Mouse (Mus musculus) C2C12 (cell line): ENCODE measurements at regions not wholly inside any gene's neighbourhood (a gene's known extent, or its start where the extent isn't known, plus 50 kb on each side); places are given as distances from the start of the nearest gene placed in this dataset.

Source experiments
- H3K27me3 ChIP-seq: one replicate; pipeline ENCODE4 v1.6.1; 2011; ENCODE audit not compliant: control insufficient read depth, insufficient read depth, insufficient read length
- H3K36me3 ChIP-seq: one replicate; pipeline ENCODE4 v1.6.1; 2011; ENCODE audit not compliant: control insufficient read depth, insufficient read depth
- H3K4me3 ChIP-seq: one replicate; pipeline ENCODE4 v1.5.1; 2011; ENCODE audit warnings: mild to moderate bottlenecking, control low read depth; ENCODE audit not compliant: poor library complexity, insufficient read depth, severe bottlenecking
- H3K79me2 ChIP-seq: one replicate; pipeline ENCODE4 v1.6.1; 2011; ENCODE audit not compliant: control insufficient read depth, insufficient read depth
- H3K79me3 ChIP-seq: one replicate; pipeline ENCODE4 v1.6.1; 2011; ENCODE audit warnings: low read depth, control low read depth
- H3ac ChIP-seq: one replicate; pipeline ENCODE3; 2011; ENCODE audit warnings: low read depth; ENCODE audit not compliant: control insufficient read depth, insufficient read length
- CEBPB ChIP-seq: IDR thresholded peaks from one replicate; pipeline ENCODE4 v1.6.1; 2011; ENCODE audit warnings: low read depth, mild to moderate bottlenecking, control low read depth, moderate library complexity
- CTCF ChIP-seq: IDR thresholded peaks from one replicate; pipeline ENCODE4 v1.5.1; 2011; ENCODE audit not compliant: control insufficient read depth, insufficient read depth, insufficient read length
- FOSL1 ChIP-seq: IDR thresholded peaks from one replicate; pipeline ENCODE4 v1.8.0; 2011; ENCODE audit warnings: mild to moderate bottlenecking, low read length; ENCODE audit not compliant: poor library complexity, insufficient read depth, severe bottlenecking
- MAX ChIP-seq: IDR thresholded peaks from one replicate; pipeline ENCODE4 v1.6.1; 2011; ENCODE audit warnings: mild to moderate bottlenecking, control low read depth
- MYOD1 ChIP-seq: IDR thresholded peaks from one replicate; pipeline ENCODE4 v1.6.1; 2011; ENCODE audit warnings: low read depth; ENCODE audit not compliant: control insufficient read depth, insufficient read length
- MYOG ChIP-seq: IDR thresholded peaks from one replicate; pipeline ENCODE4 v1.6.1; 2011; ENCODE audit not compliant: control insufficient read depth, insufficient read length; ENCODE audit errors: extremely low read depth
- USF1 ChIP-seq: IDR thresholded peaks from one replicate; pipeline ENCODE4 v1.6.1; 2011; ENCODE audit warnings: low read depth, mild to moderate bottlenecking, control low read depth, moderate library complexity

GRCm38 (mm10) chr3:21349421-21349820 lies 727.0 kb upstream of the Tbl1xr1 start:
- Histone ChIP-seq H3ac (no peak overlapping the region), H3K36me3 (no peaks in the 10 kb centered on the region), H3K27me3 (no peaks in the 10 kb centered on the region), H3K79me2 (no peaks in the 10 kb centered on the region), H3K79me3 (no peaks in the 10 kb centered on the region), H3K4me3 (no peak overlapping the region)
- TF ChIP-seq MYOG (no peak), CEBPB (no peak), MAX (no peak), USF1 (no peak), FOSL1 (no peak), CTCF (no peak), MYOD1 (no peak)

DNA sequence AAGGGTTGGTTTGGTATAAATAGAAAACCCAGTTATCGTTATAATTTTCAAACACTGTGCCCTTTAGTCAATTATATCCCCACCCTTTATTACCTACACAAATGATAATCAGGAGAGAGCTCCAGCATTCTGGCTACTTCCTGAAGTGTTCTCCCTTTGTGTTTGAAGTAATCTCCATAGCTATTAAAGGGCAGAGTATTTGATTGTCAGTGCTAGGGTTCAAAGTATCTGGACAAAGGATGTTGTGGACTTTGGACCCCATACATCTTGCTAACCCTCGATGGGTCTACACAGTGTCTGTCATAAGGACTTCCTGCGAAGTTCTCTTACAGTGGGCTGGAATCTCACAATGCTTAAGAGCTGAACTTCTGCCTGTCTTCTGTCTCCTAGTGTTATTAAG lies 720.3 kb upstream of the Tbl1xr1 start:
- Histone ChIP-seq H3K79me2 (no peaks in the 10 kb centered on the region), H3K79me3 (no peaks in the 10 kb centered on the region), H3ac (no peak overlapping the region), H3K27me3 (no peaks in the 10 kb centered on the region), H3K36me3 (no peaks in the 10 kb centered on the region), H3K4me3 (no peak overlapping the region)
- TF ChIP-seq MAX = no peak
- TF ChIP-seq FOSL1 = no peak
- TF ChIP-seq CEBPB = no peak
- no peak for TF ChIP-seq CTCF
- no peak for TF ChIP-seq MYOD1
- no peak for TF ChIP-seq USF1
- no peak for TF ChIP-seq MYOG

GRCm38 (mm10) chr3:21356831-21357712 lies 719.4 kb upstream of the Tbl1xr1 start:
- no peak for TF ChIP-seq CEBPB
- TF ChIP-seq FOSL1 = no peak
- no peak for TF ChIP-seq MAX
- TF ChIP-seq MYOD1 = no peak
- TF ChIP-seq USF1 = no peak
- no peak for TF ChIP-seq CTCF
- TF ChIP-seq MYOG = no peak
- Histone ChIP-seq H3K79me2 (no peaks in the 10 kb centered on the region), H3K4me3 (no peak overlapping the region), H3ac (no peak overlapping the region), H3K79me3 (no peaks in the 10 kb centered on the region), H3K27me3 (no peaks in the 10 kb centered on the region), H3K36me3 (no peaks in the 10 kb centered on the region)

- H3K79me2 ChIP-seq = no peaks in the 10 kb centered on the region
- H3K79me3 ChIP-seq = no peaks in the 10 kb centered on the region
- H3K36me3 ChIP-seq = no peaks in the 10 kb centered on the region
- H3ac ChIP-seq = no peak overlapping the region
- TF ChIP-seq CTCF (no peak), USF1 (no peak), CEBPB (no peak), MYOG (no peak)
- H3K4me3 ChIP-seq = no peak overlapping the region
- H3K27me3 ChIP-seq = no peaks in the 10 kb centered on the region
Observed at GRCm38 (mm10) chr3:21358068-21358467, 718.4 kb upstream of the Tbl1xr1 start.

DNA sequence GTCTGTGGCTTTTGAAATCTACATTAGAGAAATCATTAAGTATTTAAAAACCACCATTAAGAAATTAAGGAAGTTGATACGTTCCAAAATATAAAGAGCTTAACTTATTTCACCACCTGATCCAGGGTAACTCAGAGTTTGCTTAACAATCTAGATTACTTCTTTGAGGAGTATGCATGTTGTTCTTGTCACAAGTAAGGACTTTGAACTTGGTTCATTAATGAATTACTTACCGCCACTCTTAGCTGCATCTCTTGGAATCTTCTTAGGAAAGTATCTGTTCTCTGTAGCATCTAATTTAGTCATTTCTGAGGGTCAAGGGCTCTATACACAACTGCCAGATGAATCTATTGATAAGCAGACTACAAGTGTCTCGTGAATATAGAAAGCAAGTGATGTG lies 715.4 kb upstream of the Tbl1xr1 start:
- Histone ChIP-seq H3K4me3 (no peak overlapping the region), H3ac (no peak overlapping the region), H3K27me3 (no peaks in the 10 kb centered on the region), H3K36me3 (no peaks in the 10 kb centered on the region), H3K79me3 (no peaks in the 10 kb centered on the region), H3K79me2 (no peaks in the 10 kb centered on the region)
- no peak for TF ChIP-seq CTCF

DNA sequence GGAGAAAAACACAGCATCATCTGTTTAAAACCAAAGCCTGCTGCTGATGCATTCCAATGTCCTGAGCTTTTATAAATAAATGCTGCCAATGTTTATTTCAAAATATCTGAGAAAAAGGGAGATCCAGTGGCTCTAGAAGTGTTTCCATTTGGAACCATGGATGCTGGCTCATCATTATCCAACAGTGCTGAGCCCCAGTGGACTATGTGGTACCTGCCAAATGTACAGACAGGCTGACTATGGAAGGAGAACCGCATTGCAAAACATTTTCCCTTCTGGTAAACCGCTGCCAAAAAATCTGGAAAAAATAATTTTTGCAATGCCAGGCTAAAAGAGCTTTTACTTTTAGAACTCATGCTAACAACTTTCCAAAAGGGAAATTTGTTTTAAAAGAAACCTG lies 696.6 kb upstream of the Tbl1xr1 start:
- no peak for TF ChIP-seq FOSL1
- no peak for TF ChIP-seq USF1
- no peak for TF ChIP-seq MYOG
- TF ChIP-seq MYOD1 = no peak
- no peak for TF ChIP-seq CTCF
- no peak for TF ChIP-seq MAX
- TF ChIP-seq CEBPB = no peak
- H3K79me2 ChIP-seq = no peaks in the 10 kb centered on the region
- H3ac ChIP-seq = no peak overlapping the region
- H3K27me3 ChIP-seq = no peaks in the 10 kb centered on the region
- H3K79me3 ChIP-seq = no peaks in the 10 kb centered on the region
- no peaks in the 10 kb centered on the region for H3K36me3 ChIP-seq
- H3K4me3 ChIP-seq = no peak overlapping the region
